In the genomic region with DNA sequence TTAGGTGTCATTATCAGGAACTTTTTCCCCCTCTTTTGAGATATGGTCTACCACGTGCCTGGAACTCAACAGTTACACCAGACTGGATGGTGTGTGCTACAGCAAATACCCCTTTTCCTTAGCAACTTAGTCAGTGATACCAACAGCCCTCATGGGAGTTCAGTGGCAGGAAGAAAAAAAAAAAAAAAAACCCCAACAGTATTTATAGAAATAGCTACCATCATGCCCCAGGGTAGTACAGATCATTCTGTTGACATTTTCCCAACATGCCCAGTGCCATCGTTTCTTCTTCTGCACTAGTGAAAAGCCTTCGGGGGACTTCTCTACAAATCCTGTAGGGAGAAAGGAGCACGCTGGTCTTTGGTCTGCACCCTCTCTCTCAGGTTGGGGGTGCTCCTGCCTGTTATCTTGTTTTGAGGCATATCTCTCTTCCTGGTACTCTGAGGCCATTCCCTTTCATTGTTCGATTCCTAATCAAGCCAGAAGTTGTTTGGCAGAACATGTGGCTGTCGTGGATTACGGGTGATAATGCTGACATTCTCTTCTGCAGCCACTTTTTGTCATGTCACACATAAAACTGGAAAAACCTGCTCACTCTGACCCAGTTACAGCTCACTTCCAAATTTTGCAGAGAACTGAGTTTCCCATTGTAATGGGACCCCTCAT, we compare ENCODE assay signal across 20 mouse cellular contexts. TPM values are rescaled to one million over a fixed set of nuclear protein-coding genes. Genes with fewer than 3 reads are reported as not detected.
DNase-seq lines count a peak whose midpoint lies in the region; ATAC-seq and TF ChIP-seq lines count a peak whose summit lies in the region.
"Had no signal": no experiment of that assay in that cellular context is flagged by ENCODE, and none has a peak within 500 bp of the region (broad histone marks: within the 10 kb centered on the region; RNA-seq: fewer than 3 reads in every experiment).

No protein-coding gene starts in this region.

- H3K4me1 ChIP-seq in liver, postnatal 0 days (ENCODE audit: insufficient read depth) = peaks cover 8% of the 10 kb centered on the region; the same call in 1 of the 2 replicates
- H3K4me1 ChIP-seq in liver, embryonic 13.5 days (replicated peaks) = peaks cover 30% of the 10 kb centered on the region
- H3K4me1 ChIP-seq: forebrain, embryonic 12.5 days had no signal

- no peak overlapping the region for H3K4me2 ChIP-seq in liver, postnatal 0 days (ENCODE audit: low read depth, low read length)
- H3K4me2 ChIP-seq in liver, embryonic 13.5 days = peak overlapping the region; percentile 32; the same call in 1 of the 2 replicates
- H3K4me2 ChIP-seq: embryonic facial prominence, embryonic 13.5 days; forebrain, embryonic 12.5 days; hindbrain, embryonic 15.5 days had no signal

- no peaks in the 10 kb centered on the region for H3K27me3 ChIP-seq in liver, postnatal 0 days (ENCODE audit: insufficient read depth, low read length)
- no peaks in the 10 kb centered on the region for H3K27me3 ChIP-seq in liver, embryonic 13.5 days
- H3K27me3 ChIP-seq: embryonic facial prominence, embryonic 13.5 days; forebrain, embryonic 12.5 days; hindbrain, embryonic 15.5 days had no signal

- no peaks in the 10 kb centered on the region for H3K9me3 ChIP-seq in liver, postnatal 0 days (ENCODE audit: low read length)
- H3K9me3 ChIP-seq in liver, embryonic 13.5 days (replicated peaks) = no peaks in the 10 kb centered on the region
- H3K9me3 ChIP-seq: embryonic facial prominence, embryonic 13.5 days; forebrain, embryonic 12.5 days; G1E; hindbrain, embryonic 15.5 days had no signal

- no peak overlapping the region for H3K27ac ChIP-seq in liver, postnatal 0 days (ENCODE audit: low read depth)
- peak overlapping the region; percentile 10; the same call in 1 of the 2 replicates for H3K27ac ChIP-seq in liver, embryonic 13.5 days
- H3K27ac ChIP-seq: embryonic facial prominence, embryonic 13.5 days; forebrain, embryonic 12.5 days; gastrocnemius, adult 2 months; hindbrain, embryonic 15.5 days had no signal

- H3K36me3 ChIP-seq in liver, postnatal 0 days (replicated peaks; ENCODE audit: insufficient read depth, low read length) = peaks cover 2% of the 10 kb centered on the region; the same call in 1 of the 2 replicates
- H3K36me3 ChIP-seq in liver, embryonic 13.5 days = peaks cover 6% of the 10 kb centered on the region; the same call in 1 of the 2 replicates
- H3K36me3 ChIP-seq: hindbrain, embryonic 15.5 days had no signal

- no peak for ATAC-seq in liver, postnatal 0 days
- ATAC-seq in liver, embryonic 13.5 days (ENCODE audit: low read depth) = peak; percentile 81
- ATAC-seq in megakaryocyte-erythroid progenitor cell, adult 5-6 weeks (replicated peaks; ENCODE audit: low FRiP score, low TSS enrichment, poor library complexity, severe bottlenecking) = peak; percentile 79
- ATAC-seq: forebrain, embryonic 16.5 days had no signal

- TF ChIP-seq CTCF in liver, postnatal 0 days (IDR thresholded peaks at IDR 0.05; ENCODE audit: low read depth) = no peak

- no peak for TF ChIP-seq EP300 in liver, postnatal 0 days (IDR thresholded peaks at IDR 0.05; ENCODE audit: low read depth)

- H3K4me3 ChIP-seq in liver, postnatal 0 days (ENCODE audit: low read depth, low read length) = no peak overlapping the region
- H3K4me3 ChIP-seq in liver, embryonic 13.5 days (replicated peaks) = no peak overlapping the region
- H3K4me3 ChIP-seq: embryonic facial prominence, embryonic 13.5 days; forebrain, embryonic 12.5 days; gastrocnemius, adult 2 months; hindbrain, embryonic 15.5 days had no signal

- peak; percentile 21 for DNase-seq in liver
- DNase-seq in liver, postnatal 0 days = no peak
- peak; percentile 25 for DNase-seq in c-Kit-positive CD71-positive TER-119-positive erythroid progenitor cells, embryonic 14.5 days (ENCODE audit: low spot score)
- DNase-seq in liver, embryonic 13.5 days = peak; percentile 17
- no peak for DNase-seq in frontal cortex, adult 2 months (ENCODE audit: extremely low spot score in 1 of 2, low spot score in 1 of 2)
- no peak for DNase-seq in lung, postnatal 4 days
- no peak for DNase-seq in testis, postnatal 14 days (ENCODE audit: low spot score)
- DNase-seq: adrenal gland, postnatal 10 days; cerebellum, adult 11-12 months; cerebellum, adult 9-10 months; cerebellum, postnatal 25 days; gastrocnemius, adult 2 months; gastrocnemius, postnatal 25 days; heart, postnatal 10 days had no signal

- WGBS in liver, postnatal 0 days (ENCODE audit: insufficient replicate concordance) = 49% methylated on average over 7 of the region's 7 CpGs
- WGBS in liver, embryonic 13.5 days (ENCODE audit: insufficient replicate concordance) = 19% methylated on average over 7 of the region's 7 CpGs

- H3K9ac ChIP-seq in liver, postnatal 0 days (replicated peaks) = no peak overlapping the region
- no peak overlapping the region for H3K9ac ChIP-seq in liver, embryonic 13.5 days
- H3K9ac ChIP-seq: embryonic facial prominence, embryonic 13.5 days; forebrain, embryonic 12.5 days; hindbrain, embryonic 15.5 days had no signal

RNA-seq across cellular contexts. Expression of gene Bzw2, which starts 6.4 kb away (rescaled TPM):
- polyA plus RNA-seq in liver, postnatal 0 days (2015; fragmentation: Nextera tagmentation; extraction: Ambion mirVana) = 27.9 and 29.6 TPM in 2 replicates
- 76.7 and 93.1 TPM in 2 replicates for polyA plus RNA-seq in liver, embryonic 13.5 days (2015; fragmentation: Nextera tagmentation; extraction: Ambion mirVana)
- total RNA-seq in megakaryocyte-erythroid progenitor cell, adult 5-6 weeks (2014; fragmentation: Nextera tagmentation) = 108 and 137 TPM in 2 replicates
- total RNA-seq in megakaryocyte-erythroid progenitor cell, adult 5-6 weeks (2017) = 121 and 132 TPM in 2 replicates
- 35.6 and 42.4 TPM in 2 replicates for polyA plus RNA-seq in frontal cortex, adult 2 months (2012; rRNA removed)

RNA-seq across cellular contexts. Expression of gene Ankmy2, which starts 7.3 kb away (rescaled TPM):
- polyA plus RNA-seq in liver, postnatal 0 days (2015; fragmentation: Nextera tagmentation; extraction: Ambion mirVana) = 5.9 and 6.4 TPM in 2 replicates
- 11.3 and 13.5 TPM in 2 replicates for polyA plus RNA-seq in liver, embryonic 13.5 days (2015; fragmentation: Nextera tagmentation; extraction: Ambion mirVana)
- 18.5 and 29.4 TPM in 2 replicates for total RNA-seq in megakaryocyte-erythroid progenitor cell, adult 5-6 weeks (2014; fragmentation: Nextera tagmentation)
- total RNA-seq in megakaryocyte-erythroid progenitor cell, adult 5-6 weeks (2017) = 24.8 and 26.8 TPM in 2 replicates
- 41.3 and 43.4 TPM in 2 replicates for polyA plus RNA-seq in frontal cortex, adult 2 months (2012; rRNA removed)

Comparison
In these comparisons a context has a peak if more than half of its experiments do, and no peak if none do; other contexts are left out.
1. DNase-seq: peak in liver (single experiment), c-Kit-positive CD71-positive TER-119-positive erythroid progenitor cells, embryonic 14.5 days (single experiment) and liver, embryonic 13.5 days (single experiment); none in liver, postnatal 0 days (single experiment), frontal cortex, adult 2 months (0 of 2), lung, postnatal 4 days (0 of 2) and testis, postnatal 14 days (single experiment).